Mouse (Mus musculus): ENCODE measurements around the gene Olfr1095. TPM values are rescaled to one million over a fixed set of nuclear protein-coding genes. Genes with fewer than 3 reads are reported as not detected.

Gene Olfr1095
- polyA plus RNA-seq (2011; ENCODE audit: insufficient read length, low read depth, missing spikeins), result not detected in 2 replicates

GRCm38 (mm10) chr2:86851596-86851995, at the start of gene Olfr1095:
Gene Olfr1095 (minus strand): TSS chr2:86851696.
- TF ChIP-seq POLR2A (IDR thresholded peaks at IDR 0.05; ENCODE audit: low read depth, low read length) (no peak), CTCF (IDR thresholded peaks at IDR 0.05; ENCODE audit: borderline replicate concordance, insufficient read depth, low read length) (no peak)
- Histone ChIP-seq H3K4me3 (ENCODE audit: insufficient read depth, low read length) (no peak within 1 kb of the TSS), H3K27ac (ENCODE audit: insufficient read depth, low read length) (no peak within 1 kb of the TSS), H3K4me1 (ENCODE audit: control insufficient read depth, insufficient read depth, low read length) (no peaks in the 10 kb centered on the region)

- no peak within 1 kb of the TSS for H3K27ac ChIP-seq (ENCODE audit: insufficient read depth, low read length)
These were observed 40.6 kb upstream of the Olfr1095 start, which contains the start of gene Olfr1097 for GRCm38 (mm10) chr2:86892116-86892515. Gene Olfr1097 (minus strand): TSS chr2:86892216.

GRCm38 (mm10) chr2:86874702-86875101, 23.2 kb upstream of the Olfr1095 start, which contains the start of gene Gm13723:
Gene Gm13723 (minus strand): TSS chr2:86874802.
- TF ChIP-seq POLR2A (IDR thresholded peaks at IDR 0.05; ENCODE audit: low read depth, low read length), result no peak
- TF ChIP-seq CTCF (IDR thresholded peaks at IDR 0.05; ENCODE audit: borderline replicate concordance, insufficient read depth, low read length), result no peak
- Histone ChIP-seq H3K4me3 (ENCODE audit: insufficient read depth, low read length) (no peak within 1 kb of the TSS), H3K27ac (ENCODE audit: insufficient read depth, low read length) (no peak within 1 kb of the TSS), H3K4me1 (ENCODE audit: control insufficient read depth, insufficient read depth, low read length) (no peaks in the 10 kb centered on the region)

More at GRCm38 (mm10) chr2:86892116-86892515, 40.6 kb upstream of the Olfr1095 start, which contains the start of gene Olfr1097:
- no peak within 1 kb of the TSS for H3K4me3 ChIP-seq (ENCODE audit: insufficient read depth, low read length)
- no peaks in the 10 kb centered on the region for H3K4me1 ChIP-seq (ENCODE audit: control insufficient read depth, insufficient read depth, low read length)
- no peak for TF ChIP-seq CTCF (IDR thresholded peaks at IDR 0.05; ENCODE audit: borderline replicate concordance, insufficient read depth, low read length)
- TF ChIP-seq POLR2A (IDR thresholded peaks at IDR 0.05; ENCODE audit: low read depth, low read length), result no peak

- H3K27ac ChIP-seq (ENCODE audit: insufficient read depth, low read length), result no peak within 1 kb of the TSS
- TF ChIP-seq POLR2A (IDR thresholded peaks at IDR 0.05; ENCODE audit: low read depth, low read length), result no peak
- TF ChIP-seq CTCF (IDR thresholded peaks at IDR 0.05; ENCODE audit: borderline replicate concordance, insufficient read depth, low read length), result no peak
- H3K4me1 ChIP-seq (ENCODE audit: control insufficient read depth, insufficient read depth, low read length), result no peaks in the 10 kb centered on the region
- H3K4me3 ChIP-seq (ENCODE audit: insufficient read depth, low read length), result no peak within 1 kb of the TSS
These were observed 27.1 kb downstream of the Olfr1095 start, which contains the start of gene Olfr1094 for GRCm38 (mm10) chr2:86824363-86824762. Gene Olfr1094 (plus strand): TSS chr2:86824663.

- Histone ChIP-seq H3K4me3 (ENCODE audit: insufficient read depth, low read length) (no peak within 1 kb of the TSS), H3K27ac (ENCODE audit: insufficient read depth, low read length) (no peak within 1 kb of the TSS), H3K4me1 (ENCODE audit: control insufficient read depth, insufficient read depth, low read length) (no peaks in the 10 kb centered on the region)
- TF ChIP-seq POLR2A (IDR thresholded peaks at IDR 0.05; ENCODE audit: low read depth, low read length) (no peak), CTCF (IDR thresholded peaks at IDR 0.05; ENCODE audit: borderline replicate concordance, insufficient read depth, low read length) (no peak)
These were observed 41.6 kb downstream of the Olfr1095 start, which contains the start of gene Olfr141 for GRCm38 (mm10) chr2:86809918-86810317. Gene Olfr141 (minus strand): TSS chr2:86810018.

Other genes starting within 250 kb of the Olfr1095 start
- gene Olfr1084, start 212.0 kb downstream of the Olfr1095 start, polyA plus RNA-seq (2011; ENCODE audit: insufficient read length, low read depth, missing spikeins), result not detected in 2 replicates
- gene Olfr1085, start 189.7 kb downstream of the Olfr1095 start, polyA plus RNA-seq (2011; ENCODE audit: insufficient read length, low read depth, missing spikeins), result not detected in 2 replicates
- not detected in 2 replicates for gene Olfr1086, start 171.6 kb downstream of the Olfr1095 start, polyA plus RNA-seq (2011; ENCODE audit: insufficient read length, low read depth, missing spikeins)
- not detected in 2 replicates for gene Olfr1087, start 153.3 kb downstream of the Olfr1095 start, polyA plus RNA-seq (2011; ENCODE audit: insufficient read length, low read depth, missing spikeins)
- gene Olfr1089, start 118.0 kb downstream of the Olfr1095 start, polyA plus RNA-seq (2011; ENCODE audit: insufficient read length, low read depth, missing spikeins), result not detected in 2 replicates
- gene Olfr1090, start 92.7 kb downstream of the Olfr1095 start, polyA plus RNA-seq (2011; ENCODE audit: insufficient read length, low read depth, missing spikeins), result not detected in 2 replicates
- gene Olfr1093, start 69.2 kb downstream of the Olfr1095 start, polyA plus RNA-seq (2011; ENCODE audit: insufficient read length, low read depth, missing spikeins), result not detected in 2 replicates
- gene Olfr141, start 41.7 kb downstream of the Olfr1095 start, polyA plus RNA-seq (2011; ENCODE audit: insufficient read length, low read depth, missing spikeins), result not detected in 2 replicates
- not detected in 2 replicates for gene Olfr1094, start 27.0 kb downstream of the Olfr1095 start, polyA plus RNA-seq (2011; ENCODE audit: insufficient read length, low read depth, missing spikeins)
- not detected in 2 replicates for gene Gm13723, start 23.1 kb upstream of the Olfr1095 start, polyA plus RNA-seq (2011; ENCODE audit: insufficient read length, low read depth, missing spikeins)
- gene Olfr1097, start 40.5 kb upstream of the Olfr1095 start, polyA plus RNA-seq (2011; ENCODE audit: insufficient read length, low read depth, missing spikeins), result not detected in 2 replicates
- not detected in 2 replicates for gene Olfr1098, start 72.8 kb upstream of the Olfr1095 start, polyA plus RNA-seq (2011; ENCODE audit: insufficient read length, low read depth, missing spikeins)
- not detected in 2 replicates for gene Olfr1099, start 109.0 kb upstream of the Olfr1095 start, polyA plus RNA-seq (2011; ENCODE audit: insufficient read length, low read depth, missing spikeins)
- not detected in 2 replicates for gene Olfr1100, start 128.3 kb upstream of the Olfr1095 start, polyA plus RNA-seq (2011; ENCODE audit: insufficient read length, low read depth, missing spikeins)
- gene Olfr1101, start 139.5 kb upstream of the Olfr1095 start, polyA plus RNA-seq (2011; ENCODE audit: insufficient read length, low read depth, missing spikeins), result not detected in 2 replicates
- not detected in 2 replicates for gene Olfr1102, start 146.7 kb upstream of the Olfr1095 start, polyA plus RNA-seq (2011; ENCODE audit: insufficient read length, low read depth, missing spikeins)
- not detected in 2 replicates for gene Olfr1104, start 175.4 kb upstream of the Olfr1095 start, polyA plus RNA-seq (2011; ENCODE audit: insufficient read length, low read depth, missing spikeins)
- gene Olfr1105, start 184.8 kb upstream of the Olfr1095 start, polyA plus RNA-seq (2011; ENCODE audit: insufficient read length, low read depth, missing spikeins), result not detected in 2 replicates
- gene Olfr1106, start 200.6 kb upstream of the Olfr1095 start, polyA plus RNA-seq (2011; ENCODE audit: insufficient read length, low read depth, missing spikeins), result not detected in 2 replicates
- not detected in 2 replicates for gene Olfr1107, start 224.1 kb upstream of the Olfr1095 start, polyA plus RNA-seq (2011; ENCODE audit: insufficient read length, low read depth, missing spikeins)
- gene Olfr1109, start 244.3 kb upstream of the Olfr1095 start, polyA plus RNA-seq (2011; ENCODE audit: insufficient read length, low read depth, missing spikeins), result not detected in 2 replicates

Data from embryonic fibroblast, embryonic 13.5 days (primary cell).